Mouse (Mus musculus): ENCODE data around the gene Gm3285. TPM values are rescaled to one million over a fixed set of nuclear protein-coding genes. Genes with fewer than 3 reads are reported as not detected.

Gene Gm3285
- polyA plus RNA-seq (2015; fragmentation: Nextera tagmentation; extraction: Ambion mirVana), result not detected in 2 replicates

GRCm38 (mm10) chr10:77861675-77862074, at the start of gene Gm3285:
Gm3285 (plus strand) TSS chr10:77861975.
- no peak within 1 kb of the TSS for H3K4me2 ChIP-seq (ENCODE audit: low read length)
- no peaks in the 10 kb centered on the region for H3K27me3 ChIP-seq (replicated peaks; ENCODE audit: control insufficient read depth, insufficient read depth, low read length)
- no peak within 1 kb of the TSS for H3K9ac ChIP-seq (replicated peaks; ENCODE audit: low read depth, low read length)
- H3K9me3 ChIP-seq (ENCODE audit: control insufficient read depth, low read length), result no peaks in the 10 kb centered on the region
- no peaks in the 10 kb centered on the region for H3K4me1 ChIP-seq (replicated peaks; ENCODE audit: control insufficient read depth, insufficient read depth, low read length)
- H3K27ac ChIP-seq (ENCODE audit: low read length), result no peak within 1 kb of the TSS
- H3K4me3 ChIP-seq (replicated peaks; ENCODE audit: low read length), result no peak within 1 kb of the TSS
- WGBS, result 50% methylated on average over 7 of the region's 7 CpGs
- no peaks in the 10 kb centered on the region for H3K36me3 ChIP-seq (ENCODE audit: control insufficient read depth, insufficient read depth)
- ATAC-seq, result no peak

GRCm38 (mm10) chr10:77814382-77814781, 47.4 kb upstream of the Gm3285 start, which contains the start of gene Gm2696:
Gm2696 (plus strand) TSS chr10:77814682.
- no peaks in the 10 kb centered on the region for H3K9me3 ChIP-seq (ENCODE audit: control insufficient read depth, low read length)
- H3K4me3 ChIP-seq (replicated peaks; ENCODE audit: low read length), result no peak within 1 kb of the TSS
- H3K36me3 ChIP-seq (ENCODE audit: control insufficient read depth, insufficient read depth), result no peaks in the 10 kb centered on the region
- H3K27ac ChIP-seq (ENCODE audit: low read length), result no peak within 1 kb of the TSS
- no peak for ATAC-seq
- no peaks in the 10 kb centered on the region for H3K4me1 ChIP-seq (replicated peaks; ENCODE audit: control insufficient read depth, insufficient read depth, low read length)
- H3K9ac ChIP-seq (replicated peaks; ENCODE audit: low read depth, low read length), result no peak within 1 kb of the TSS
- H3K27me3 ChIP-seq (replicated peaks; ENCODE audit: control insufficient read depth, insufficient read depth, low read length), result no peaks in the 10 kb centered on the region
- no peak within 1 kb of the TSS for H3K4me2 ChIP-seq (ENCODE audit: low read length)
- 48% methylated on average over 4 of the region's 4 CpGs for WGBS

GRCm38 (mm10) chr10:77815514-77815913, 46.3 kb upstream of the Gm3285 start:
- Histone ChIP-seq H3K36me3 (ENCODE audit: control insufficient read depth, insufficient read depth) (no peaks in the 10 kb centered on the region), H3K27ac (ENCODE audit: low read length) (no peak overlapping the region), H3K4me1 (replicated peaks; ENCODE audit: control insufficient read depth, insufficient read depth, low read length) (no peaks in the 10 kb centered on the region), H3K27me3 (replicated peaks; ENCODE audit: control insufficient read depth, insufficient read depth, low read length) (no peaks in the 10 kb centered on the region), H3K9me3 (ENCODE audit: control insufficient read depth, low read length) (no peaks in the 10 kb centered on the region), H3K9ac (replicated peaks; ENCODE audit: low read depth, low read length) (no peak overlapping the region), H3K4me3 (replicated peaks; ENCODE audit: low read length) (no peak overlapping the region), H3K4me2 (ENCODE audit: low read length) (no peak overlapping the region)
- 26% methylated on average over 5 of the region's 5 CpGs for WGBS
- ATAC-seq, result no peak

GRCm38 (mm10) chr10:77818523-77818922, 43.3 kb upstream of the Gm3285 start:
- no peaks in the 10 kb centered on the region for H3K9me3 ChIP-seq (ENCODE audit: control insufficient read depth, low read length)
- no peak overlapping the region for H3K9ac ChIP-seq (replicated peaks; ENCODE audit: low read depth, low read length)
- ATAC-seq, result no peak; the same call in 1 of the 2 replicates
- no peaks in the 10 kb centered on the region for H3K4me1 ChIP-seq (replicated peaks; ENCODE audit: control insufficient read depth, insufficient read depth, low read length)
- no peak overlapping the region for H3K4me3 ChIP-seq (replicated peaks; ENCODE audit: low read length)
- no peak overlapping the region for H3K4me2 ChIP-seq (ENCODE audit: low read length)
- 97% methylated on average over 4 of the region's 4 CpGs for WGBS
- H3K27ac ChIP-seq (ENCODE audit: low read length), result no peak overlapping the region
- H3K27me3 ChIP-seq (replicated peaks; ENCODE audit: control insufficient read depth, insufficient read depth, low read length), result no peaks in the 10 kb centered on the region
- H3K36me3 ChIP-seq (ENCODE audit: control insufficient read depth, insufficient read depth), result no peaks in the 10 kb centered on the region

GRCm38 (mm10) chr10:77819203-77819602, 42.6 kb upstream of the Gm3285 start:
- 15% methylated on average over 4 of the region's 4 CpGs for WGBS
- Histone ChIP-seq H3K9ac (replicated peaks; ENCODE audit: low read depth, low read length) (no peak overlapping the region), H3K4me1 (replicated peaks; ENCODE audit: control insufficient read depth, insufficient read depth, low read length) (no peaks in the 10 kb centered on the region), H3K4me3 (replicated peaks; ENCODE audit: low read length) (no peak overlapping the region), H3K27ac (ENCODE audit: low read length) (no peak overlapping the region), H3K4me2 (ENCODE audit: low read length) (no peak overlapping the region), H3K27me3 (replicated peaks; ENCODE audit: control insufficient read depth, insufficient read depth, low read length) (no peaks in the 10 kb centered on the region), H3K9me3 (ENCODE audit: control insufficient read depth, low read length) (peaks cover 3% of the 10 kb centered on the region), H3K36me3 (ENCODE audit: control insufficient read depth, insufficient read depth) (no peaks in the 10 kb centered on the region)
- ATAC-seq, result no peak

GRCm38 (mm10) chr10:77826951-77827350, 34.8 kb upstream of the Gm3285 start, which contains the start of gene Krtap10-4:
Krtap10-4 (minus strand) TSS chr10:77827095.
- 73% methylated on average over 6 of the region's 6 CpGs for WGBS
- H3K36me3 ChIP-seq (ENCODE audit: control insufficient read depth, insufficient read depth), result no peaks in the 10 kb centered on the region
- no peak within 1 kb of the TSS for H3K9ac ChIP-seq (replicated peaks; ENCODE audit: low read depth, low read length)
- no peak within 1 kb of the TSS for H3K4me3 ChIP-seq (replicated peaks; ENCODE audit: low read length)
- no peaks in the 10 kb centered on the region for H3K27me3 ChIP-seq (replicated peaks; ENCODE audit: control insufficient read depth, insufficient read depth, low read length)
- H3K9me3 ChIP-seq (ENCODE audit: control insufficient read depth, low read length), result peaks cover 6% of the 10 kb centered on the region
- no peak within 1 kb of the TSS for H3K4me2 ChIP-seq (ENCODE audit: low read length)
- no peak for ATAC-seq
- H3K27ac ChIP-seq (ENCODE audit: low read length), result no peak within 1 kb of the TSS
- H3K4me1 ChIP-seq (replicated peaks; ENCODE audit: control insufficient read depth, insufficient read depth, low read length), result no peaks in the 10 kb centered on the region

- 66% methylated on average over 9 of the region's 9 CpGs for WGBS
- Histone ChIP-seq H3K27ac (ENCODE audit: low read length) (no peak within 1 kb of the TSS), H3K4me1 (replicated peaks; ENCODE audit: control insufficient read depth, insufficient read depth, low read length) (no peaks in the 10 kb centered on the region), H3K9ac (replicated peaks; ENCODE audit: low read depth, low read length) (no peak within 1 kb of the TSS), H3K4me3 (replicated peaks; ENCODE audit: low read length) (no peak within 1 kb of the TSS), H3K36me3 (ENCODE audit: control insufficient read depth, insufficient read depth) (no peaks in the 10 kb centered on the region), H3K27me3 (replicated peaks; ENCODE audit: control insufficient read depth, insufficient read depth, low read length) (no peaks in the 10 kb centered on the region), H3K9me3 (ENCODE audit: control insufficient read depth, low read length) (no peaks in the 10 kb centered on the region), H3K4me2 (ENCODE audit: low read length) (no peak within 1 kb of the TSS)
- no peak for ATAC-seq
Observed at GRCm38 (mm10) chr10:77835647-77836046, 26.1 kb upstream of the Gm3285 start, which contains the start of gene Krtap10-10. Krtap10-10 (plus strand) TSS chr10:77835947.

GRCm38 (mm10) chr10:77839006-77839405, 22.8 kb upstream of the Gm3285 start:
- Histone ChIP-seq H3K9ac (replicated peaks; ENCODE audit: low read depth, low read length) (no peak overlapping the region), H3K9me3 (ENCODE audit: control insufficient read depth, low read length) (0 out of 2 replicates have a peak, but pooled peaks cover 5% of the 10 kb centered on the region), H3K4me3 (replicated peaks; ENCODE audit: low read length) (no peak overlapping the region), H3K27me3 (replicated peaks; ENCODE audit: control insufficient read depth, insufficient read depth, low read length) (no peaks in the 10 kb centered on the region), H3K27ac (ENCODE audit: low read length) (no peak overlapping the region), H3K4me1 (replicated peaks; ENCODE audit: control insufficient read depth, insufficient read depth, low read length) (no peaks in the 10 kb centered on the region), H3K4me2 (ENCODE audit: low read length) (no peak overlapping the region), H3K36me3 (ENCODE audit: control insufficient read depth, insufficient read depth) (no peaks in the 10 kb centered on the region)
- 80% methylated on average over 6 of the region's 6 CpGs for WGBS
- no peak for ATAC-seq

GRCm38 (mm10) chr10:77846503-77846902, 15.3 kb upstream of the Gm3285 start, which contains the start of gene Gm36176:
Gm36176 (plus strand) TSS chr10:77846803.
- Histone ChIP-seq H3K36me3 (ENCODE audit: control insufficient read depth, insufficient read depth) (no peaks in the 10 kb centered on the region), H3K4me2 (ENCODE audit: low read length) (no peak within 1 kb of the TSS), H3K9me3 (ENCODE audit: control insufficient read depth, low read length) (peaks cover 7% of the 10 kb centered on the region), H3K27me3 (replicated peaks; ENCODE audit: control insufficient read depth, insufficient read depth, low read length) (no peaks in the 10 kb centered on the region), H3K9ac (replicated peaks; ENCODE audit: low read depth, low read length) (no peak within 1 kb of the TSS), H3K4me1 (replicated peaks; ENCODE audit: control insufficient read depth, insufficient read depth, low read length) (no peaks in the 10 kb centered on the region), H3K27ac (ENCODE audit: low read length) (no peak within 1 kb of the TSS), H3K4me3 (replicated peaks; ENCODE audit: low read length) (no peak within 1 kb of the TSS)
- no peak for ATAC-seq
- 59% methylated on average over 3 of the region's 3 CpGs for WGBS

- Histone ChIP-seq H3K27me3 (replicated peaks; ENCODE audit: control insufficient read depth, insufficient read depth, low read length) (no peaks in the 10 kb centered on the region), H3K9me3 (ENCODE audit: control insufficient read depth, low read length) (peaks cover 7% of the 10 kb centered on the region), H3K27ac (ENCODE audit: low read length) (no peak overlapping the region), H3K4me3 (replicated peaks; ENCODE audit: low read length) (no peak overlapping the region), H3K9ac (replicated peaks; ENCODE audit: low read depth, low read length) (no peak overlapping the region), H3K4me1 (replicated peaks; ENCODE audit: control insufficient read depth, insufficient read depth, low read length) (no peaks in the 10 kb centered on the region), H3K4me2 (ENCODE audit: low read length) (no peak overlapping the region), H3K36me3 (ENCODE audit: control insufficient read depth, insufficient read depth) (no peaks in the 10 kb centered on the region)
- 10% methylated on average over 2 of the region's 2 CpGs for WGBS
- ATAC-seq, result no peak
Observed at GRCm38 (mm10) chr10:77846961-77847360, 14.8 kb upstream of the Gm3285 start.

Measured in forebrain, embryonic 16.5 days (tissue).